Mouse (Mus musculus): ENCODE measurements at regions not wholly inside any gene's neighbourhood (a gene's known extent, or its start where the extent isn't known, plus 50 kb on each side); places are given as distances from the start of the nearest gene placed in this dataset.
"Not testable (repeated sequence)": the region's sequence is repeated elsewhere in the genome, so short reads cannot be mapped to it uniquely, and the experiment has no call there.

DNA sequence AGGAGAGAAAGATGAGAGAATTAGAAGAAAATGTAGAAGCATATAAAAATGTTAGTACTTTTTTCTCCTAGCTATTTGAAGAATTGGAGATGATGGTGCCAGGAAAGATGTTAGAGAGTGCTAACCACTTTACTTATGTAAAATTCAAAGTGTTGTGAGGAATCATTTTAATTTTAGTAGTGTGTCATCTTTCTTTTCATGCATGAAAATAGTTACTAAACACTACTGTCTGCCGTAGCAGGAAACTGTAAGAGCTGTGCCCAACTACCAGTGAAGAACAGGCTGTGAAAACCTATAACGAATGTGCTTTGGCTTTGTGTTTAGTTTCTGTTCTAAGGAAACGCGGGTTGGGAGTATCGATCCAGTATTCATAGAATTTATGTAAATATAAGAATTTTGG, 403.1 kb downstream of the Zpld1 start:
- H3K27ac ChIP-seq (replicated peaks; ENCODE audit: insufficient read depth, low read depth, low read length) = no peak overlapping the region
- DNase-seq (ENCODE audit: extremely low read depth, low read depth, low spot score) = no peak
- H3K36me3 ChIP-seq (ENCODE audit: control insufficient read depth, insufficient read depth, low read length) = no peaks in the 10 kb centered on the region
- 89% methylated on average over 5 of the region's 5 CpGs for WGBS
- no peaks in the 10 kb centered on the region for H3K27me3 ChIP-seq (ENCODE audit: control insufficient read depth, insufficient read depth, low read length)
- no peak for TF ChIP-seq CTCF (IDR thresholded peaks at IDR 0.05; ENCODE audit: low read depth, low read length)
- no peak for TF ChIP-seq POLR2A (IDR thresholded peaks at IDR 0.05; ENCODE audit: extremely low read depth, insufficient read depth, low read length)
- no peak overlapping the region for H3K9ac ChIP-seq (ENCODE audit: low read depth, low read length)
- no peaks in the 10 kb centered on the region for H3K4me1 ChIP-seq (ENCODE audit: control insufficient read depth, insufficient read depth, low read length)
- H3K79me2 ChIP-seq (ENCODE audit: control insufficient read depth, insufficient read depth, low read length) = no peaks in the 10 kb centered on the region
- no peak overlapping the region for H3K4me3 ChIP-seq (ENCODE audit: insufficient read depth, low read depth, low read length)

DNA sequence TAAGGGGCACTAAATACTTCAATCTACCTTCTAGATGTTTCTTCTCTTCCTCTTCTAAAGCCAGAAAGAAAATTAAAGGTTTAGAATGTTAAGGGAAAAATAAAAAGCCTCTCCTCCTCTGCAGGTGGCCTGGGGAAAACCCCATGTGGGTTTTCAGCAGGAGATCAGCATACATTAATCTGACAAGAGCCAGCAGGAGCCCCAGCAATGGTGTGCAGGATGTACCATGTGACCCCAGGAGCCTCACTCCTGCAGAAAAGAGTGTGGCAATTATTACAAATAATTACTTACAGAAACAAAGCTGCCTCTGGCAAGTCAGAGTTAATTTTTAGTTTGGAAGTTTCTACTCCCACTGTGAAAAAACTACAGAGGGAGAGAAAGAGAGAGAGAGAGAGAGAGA, 440.4 kb downstream of the Zpld1 start:
- H3K4me1 ChIP-seq (ENCODE audit: control insufficient read depth, insufficient read depth, low read length) = no peaks in the 10 kb centered on the region
- no peak overlapping the region for H3K9ac ChIP-seq (ENCODE audit: low read depth, low read length)
- no peak for TF ChIP-seq CTCF (IDR thresholded peaks at IDR 0.05; ENCODE audit: low read depth, low read length)
- no peak for TF ChIP-seq POLR2A (IDR thresholded peaks at IDR 0.05; ENCODE audit: extremely low read depth, insufficient read depth, low read length)
- DNase-seq (ENCODE audit: extremely low read depth, low read depth, low spot score) = no peak
- no peak overlapping the region for H3K27ac ChIP-seq (replicated peaks; ENCODE audit: insufficient read depth, low read depth, low read length)
- H3K36me3 ChIP-seq (ENCODE audit: control insufficient read depth, insufficient read depth, low read length) = no peaks in the 10 kb centered on the region
- no peak overlapping the region for H3K4me3 ChIP-seq (ENCODE audit: insufficient read depth, low read depth, low read length)
- H3K79me2 ChIP-seq (ENCODE audit: control insufficient read depth, insufficient read depth, low read length) = no peaks in the 10 kb centered on the region
- H3K27me3 ChIP-seq (ENCODE audit: control insufficient read depth, insufficient read depth, low read length) = no peaks in the 10 kb centered on the region

DNA sequence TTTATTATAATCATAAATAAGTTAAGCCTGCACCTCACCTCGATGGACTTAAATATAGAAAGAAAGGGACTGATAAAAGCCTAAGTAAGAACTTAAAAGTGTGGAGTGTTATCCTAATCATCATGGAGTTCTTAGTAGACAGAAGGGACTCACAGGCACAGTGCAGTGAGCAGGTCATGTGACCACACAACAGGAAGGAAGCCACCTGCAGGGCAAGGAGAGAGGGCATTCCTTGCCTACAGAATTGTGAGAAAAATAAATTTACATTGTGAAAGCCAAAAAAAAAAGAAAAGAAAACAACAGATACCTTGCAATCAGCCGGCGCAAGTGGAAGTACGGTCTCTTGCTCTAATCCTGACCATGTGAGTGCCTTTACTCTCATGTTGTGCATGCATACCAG, 454.8 kb downstream of the Zpld1 start:
- not testable (repeated sequence) for H3K9ac ChIP-seq (ENCODE audit: low read depth, low read length); H3K4me3 ChIP-seq (ENCODE audit: insufficient read depth, low read depth, low read length); H3K27ac ChIP-seq (replicated peaks; ENCODE audit: insufficient read depth, low read depth, low read length); H3K27me3 ChIP-seq (ENCODE audit: control insufficient read depth, insufficient read depth, low read length); DNase-seq (ENCODE audit: extremely low read depth, low read depth, low spot score); H3K79me2 ChIP-seq (ENCODE audit: control insufficient read depth, insufficient read depth, low read length); H3K4me1 ChIP-seq (ENCODE audit: control insufficient read depth, insufficient read depth, low read length); H3K36me3 ChIP-seq (ENCODE audit: control insufficient read depth, insufficient read depth, low read length)
- WGBS = 83% methylated on average over 4 of the region's 4 CpGs
